Mouse (Mus musculus): Measurements from ENCODE around the gene Cys1. TPM values are rescaled to one million over a fixed set of nuclear protein-coding genes. Genes with fewer than 3 reads are reported as not detected.

The Cys1 gene
- polyA plus RNA-seq, 1 experiment, result 0.26 TPM

- Histone ChIP-seq H3K79me2 (ENCODE audit: control insufficient read depth, insufficient read depth) (no peaks in the 10 kb centered on the region), H3K27me3 (ENCODE audit: control insufficient read depth, insufficient read depth, insufficient read length) (no peaks in the 10 kb centered on the region), H3K4me2 (ENCODE audit: low read depth) (no peak overlapping the region), H3K36me3 (ENCODE audit: control insufficient read depth, insufficient read depth) (no peaks in the 10 kb centered on the region), H3ac (ENCODE audit: control insufficient read depth, insufficient read length) (no peak overlapping the region), H3K4me3 (no peak overlapping the region)
- TF ChIP-seq MAX (IDR thresholded peaks at IDR 0.05; ENCODE audit: low read depth), result no peak
- no peak for TF ChIP-seq E2F4 (IDR thresholded peaks at IDR 0.05; ENCODE audit: insufficient read depth)
- TF ChIP-seq POLR2AphosphoS2 (IDR thresholded peaks at IDR 0.05; ENCODE audit: insufficient read length, low read depth), result no peak
- TF ChIP-seq MYOG (IDR thresholded peaks at IDR 0.05; ENCODE audit: control insufficient read depth in 1 of 3, insufficient read depth in 1 of 3, insufficient read length in 2 of 3, low read depth in 2 of 3), result no peak
- no peak for TF ChIP-seq REST (IDR thresholded peaks at IDR 0.05; ENCODE audit: insufficient read depth, insufficient read length)
- no peak for TF ChIP-seq TCF12 (IDR thresholded peaks at IDR 0.05; ENCODE audit: insufficient read depth, poor library complexity, severe bottlenecking)
- TF ChIP-seq SRF (IDR thresholded peaks at IDR 0.05; ENCODE audit: control insufficient read depth, insufficient read length, low read depth), result no peak
- no peak for TF ChIP-seq TCF3 (IDR thresholded peaks at IDR 0.05; ENCODE audit: insufficient read length, low read depth)
- TF ChIP-seq POLR2A (IDR thresholded peaks at IDR 0.05; ENCODE audit: insufficient read length, low read depth), result no peak
- no peak for TF ChIP-seq USF1 (IDR thresholded peaks at IDR 0.05; ENCODE audit: low read depth)
- no peak for TF ChIP-seq MYOD1 (IDR thresholded peaks at IDR 0.05; ENCODE audit: control insufficient read depth in 1 of 3, insufficient read length in 2 of 3, low read depth in 2 of 3)
- TF ChIP-seq CEBPB (IDR thresholded peaks at IDR 0.05; ENCODE audit: insufficient read depth, poor library complexity, severe bottlenecking), result no peak
Measured at GRCm38 (mm10) chr12:24698514-24698913, 16.9 kb upstream of the Cys1 start.

DNA sequence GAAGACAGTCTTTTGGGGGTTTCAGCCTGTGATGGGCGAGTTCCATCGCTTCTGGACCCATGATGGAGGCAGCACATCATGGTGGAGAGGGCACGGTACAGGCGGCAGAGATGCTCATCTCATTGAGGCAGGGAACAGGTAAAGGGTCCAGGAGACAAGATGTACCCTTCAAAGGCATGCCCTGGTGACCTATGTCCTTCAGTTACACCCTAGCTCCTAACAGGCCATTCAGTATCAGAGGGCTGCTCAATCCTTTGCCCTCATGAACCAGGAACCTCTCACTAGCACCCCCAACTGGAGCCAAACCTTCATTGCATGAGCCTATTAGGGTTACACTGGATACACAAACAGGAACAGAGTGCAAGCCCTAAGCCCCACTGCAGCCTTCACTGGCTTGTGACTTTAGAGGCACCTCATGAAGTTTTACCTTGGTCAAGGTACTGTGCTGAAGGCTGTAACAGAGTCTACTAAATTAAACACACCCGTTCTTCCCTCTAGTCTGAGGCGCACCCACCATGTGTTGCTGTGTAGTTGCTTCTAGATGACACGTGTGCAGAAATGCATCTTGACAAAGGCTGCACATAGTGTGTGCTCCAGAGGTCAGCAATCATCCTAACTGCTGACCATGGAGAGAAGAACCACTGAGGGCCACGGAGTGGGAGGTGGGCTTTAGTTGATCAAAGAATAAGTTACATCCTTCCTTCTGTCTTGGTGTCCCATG, 16.0 kb upstream of the Cys1 start:
- H3K4me2 ChIP-seq (ENCODE audit: low read depth), result peak overlapping the region; percentile 38
- H3K4me3 ChIP-seq, result no peak overlapping the region
- H3ac ChIP-seq (ENCODE audit: control insufficient read depth, insufficient read length), result no peak overlapping the region
- H3K27me3 ChIP-seq (ENCODE audit: control insufficient read depth, insufficient read depth, insufficient read length), result no peaks in the 10 kb centered on the region
- no peaks in the 10 kb centered on the region for H3K79me2 ChIP-seq (ENCODE audit: control insufficient read depth, insufficient read depth)
- H3K36me3 ChIP-seq (ENCODE audit: control insufficient read depth, insufficient read depth), result no peaks in the 10 kb centered on the region
- TF ChIP-seq USF1 (IDR thresholded peaks at IDR 0.05; ENCODE audit: low read depth), result no peak
- TF ChIP-seq POLR2AphosphoS2 (IDR thresholded peaks at IDR 0.05; ENCODE audit: insufficient read length, low read depth), result no peak

DNA sequence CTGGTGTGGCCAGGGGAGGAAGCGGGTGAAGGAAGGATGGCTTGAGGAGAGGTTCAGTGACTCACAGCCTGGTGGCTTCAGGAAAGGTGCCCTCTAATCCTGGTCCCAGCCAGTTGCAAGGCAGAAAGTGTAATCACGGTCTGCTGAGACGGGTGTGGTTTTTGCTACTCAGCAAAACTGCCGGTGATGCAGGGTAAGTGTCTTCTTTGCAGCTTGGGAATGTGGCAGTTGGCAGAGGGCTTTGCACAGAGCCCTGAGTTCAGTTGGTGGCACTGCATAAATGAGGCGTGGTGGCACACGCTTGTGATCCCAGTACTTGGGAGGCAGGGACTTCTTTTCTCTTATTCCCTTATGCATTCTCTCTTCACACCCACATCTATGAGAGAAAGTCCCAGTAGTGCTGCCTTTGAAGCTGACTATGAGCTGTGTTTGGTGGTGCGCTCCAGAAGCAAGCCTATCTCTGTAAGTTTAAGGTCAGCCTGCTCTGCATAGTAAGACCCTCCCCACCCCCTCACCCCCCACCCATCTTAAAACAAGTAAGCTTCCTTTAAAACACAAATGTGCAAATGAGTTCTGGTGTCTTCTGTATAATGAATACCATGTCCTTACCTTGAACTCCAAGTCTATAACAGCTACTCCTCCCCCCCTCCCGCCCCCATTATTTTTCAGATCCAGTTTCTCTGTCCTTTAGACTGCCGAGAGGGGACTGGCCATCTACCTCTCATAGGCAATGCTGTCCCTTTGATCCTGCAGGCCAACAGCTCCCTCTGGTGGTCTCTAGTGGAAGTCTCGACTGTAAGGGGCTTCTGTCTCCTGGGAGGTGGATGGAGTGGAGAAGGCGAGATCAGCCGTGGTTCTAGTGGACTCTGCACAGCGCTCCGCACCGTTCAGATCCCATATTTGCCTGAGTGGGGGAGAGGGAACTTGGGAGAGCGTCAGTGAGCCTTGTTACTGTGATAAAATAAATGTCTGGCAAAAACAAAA, 15.2 kb upstream of the Cys1 start:
- H3K79me2 ChIP-seq (ENCODE audit: control insufficient read depth, insufficient read depth), result no peaks in the 10 kb centered on the region
- H3K4me3 ChIP-seq, result no peak overlapping the region
- peak overlapping the region; percentile 38 for H3K4me2 ChIP-seq (ENCODE audit: low read depth)
- no peak overlapping the region for H3ac ChIP-seq (ENCODE audit: control insufficient read depth, insufficient read length)
- H3K36me3 ChIP-seq (ENCODE audit: control insufficient read depth, insufficient read depth), result no peaks in the 10 kb centered on the region
- H3K27me3 ChIP-seq (ENCODE audit: control insufficient read depth, insufficient read depth, insufficient read length), result no peaks in the 10 kb centered on the region
- no peak for TF ChIP-seq MAX (IDR thresholded peaks at IDR 0.05; ENCODE audit: low read depth)
- TF ChIP-seq POLR2A (IDR thresholded peaks at IDR 0.05; ENCODE audit: insufficient read length, low read depth), result no peak
- no peak for TF ChIP-seq MYOD1 (IDR thresholded peaks at IDR 0.05; ENCODE audit: control insufficient read depth in 1 of 3, insufficient read length in 2 of 3, low read depth in 2 of 3)
- no peak for TF ChIP-seq SRF (IDR thresholded peaks at IDR 0.05; ENCODE audit: control insufficient read depth, insufficient read length, low read depth)
- TF ChIP-seq CEBPB (IDR thresholded peaks at IDR 0.05; ENCODE audit: insufficient read depth, poor library complexity, severe bottlenecking), result no peak
- no peak for TF ChIP-seq REST (IDR thresholded peaks at IDR 0.05; ENCODE audit: insufficient read depth, insufficient read length)
- no peak for TF ChIP-seq E2F4 (IDR thresholded peaks at IDR 0.05; ENCODE audit: insufficient read depth)
- TF ChIP-seq USF1 (IDR thresholded peaks at IDR 0.05; ENCODE audit: low read depth), result no peak
- TF ChIP-seq TCF3 (IDR thresholded peaks at IDR 0.05; ENCODE audit: insufficient read length, low read depth), result no peak
- no peak for TF ChIP-seq POLR2AphosphoS2 (IDR thresholded peaks at IDR 0.05; ENCODE audit: insufficient read length, low read depth)
- no peak for TF ChIP-seq TCF12 (IDR thresholded peaks at IDR 0.05; ENCODE audit: insufficient read depth, poor library complexity, severe bottlenecking)

- H3K36me3 ChIP-seq (ENCODE audit: control insufficient read depth, insufficient read depth), result no peaks in the 10 kb centered on the region
- no peak overlapping the region for H3K4me3 ChIP-seq
- H3ac ChIP-seq (ENCODE audit: control insufficient read depth, insufficient read length), result no peak overlapping the region
- H3K79me2 ChIP-seq (ENCODE audit: control insufficient read depth, insufficient read depth), result no peaks in the 10 kb centered on the region
- TF ChIP-seq MYOG (IDR thresholded peaks at IDR 0.05; ENCODE audit: control insufficient read depth in 1 of 3, insufficient read depth in 1 of 3, insufficient read length in 2 of 3, low read depth in 2 of 3) (no peak), TCF3 (IDR thresholded peaks at IDR 0.05; ENCODE audit: insufficient read length, low read depth) (no peak), POLR2A (IDR thresholded peaks at IDR 0.05; ENCODE audit: insufficient read length, low read depth) (no peak), E2F4 (IDR thresholded peaks at IDR 0.05; ENCODE audit: insufficient read depth) (no peak), POLR2AphosphoS2 (IDR thresholded peaks at IDR 0.05; ENCODE audit: insufficient read length, low read depth) (no peak), MAX (IDR thresholded peaks at IDR 0.05; ENCODE audit: low read depth) (no peak), SRF (IDR thresholded peaks at IDR 0.05; ENCODE audit: control insufficient read depth, insufficient read length, low read depth) (no peak), MYOD1 (IDR thresholded peaks at IDR 0.05; ENCODE audit: control insufficient read depth in 1 of 3, insufficient read length in 2 of 3, low read depth in 2 of 3) (no peak), REST (IDR thresholded peaks at IDR 0.05; ENCODE audit: insufficient read depth, insufficient read length) (no peak), TCF12 (IDR thresholded peaks at IDR 0.05; ENCODE audit: insufficient read depth, poor library complexity, severe bottlenecking) (no peak), CEBPB (IDR thresholded peaks at IDR 0.05; ENCODE audit: insufficient read depth, poor library complexity, severe bottlenecking) (no peak), USF1 (IDR thresholded peaks at IDR 0.05; ENCODE audit: low read depth) (no peak)
- no peak overlapping the region for H3K4me2 ChIP-seq (ENCODE audit: low read depth)
- no peaks in the 10 kb centered on the region for H3K27me3 ChIP-seq (ENCODE audit: control insufficient read depth, insufficient read depth, insufficient read length)
Measured at GRCm38 (mm10) chr12:24690351-24690750, 8.7 kb upstream of the Cys1 start.
